In genomic region chr6:30275159-30275847, GRCm38 (mm10) we compare ENCODE assay signal across 15 mouse cellular contexts. TPM values are rescaled to one million over a fixed set of nuclear protein-coding genes. Genes with fewer than 3 reads are reported as not detected.
DNase-seq lines count a peak whose midpoint lies in the region; ATAC-seq and TF ChIP-seq lines count a peak whose summit lies in the region.
"Had no signal": no experiment of that assay in that cellular context is flagged by ENCODE, and none has a peak within 500 bp of the region (broad histone marks: within the 10 kb centered on the region; RNA-seq: fewer than 3 reads in every experiment).

No protein-coding gene starts in this region.

- H3K9ac ChIP-seq in ES-Bruce4 (ENCODE audit: low read depth, poor library complexity, severe bottlenecking), result no peak overlapping the region
- no peak overlapping the region for H3K9ac ChIP-seq in ES-E14 (ENCODE audit: insufficient read depth, low read depth, low read length, poor library complexity, severe bottlenecking)
- H3K9ac ChIP-seq in embryonic facial prominence, embryonic 15.5 days, result no peak overlapping the region
- no peak overlapping the region for H3K9ac ChIP-seq in liver, embryonic 15.5 days
- H3K9ac ChIP-seq: limb, embryonic 13.5 days; midbrain, embryonic 15.5 days had no signal

- WGBS in embryonic facial prominence, embryonic 15.5 days, result 59% methylated on average over 5 of the region's 5 CpGs
- whole genome bisulfite sequencing in liver, embryonic 15.5 days (ENCODE audit: insufficient replicate concordance), result 44% methylated on average over 5 of the region's 5 CpGs

- TF ChIP-seq CTCF in ES-Bruce4 (IDR thresholded peaks at IDR 0.05; ENCODE audit: low read depth, low read length), result no peak
- TF ChIP-seq CTCF in layer of hippocampus, adult 2 months (conservative IDR thresholded peaks at IDR 0.05), result no peak

- peaks cover 5% of the 10 kb centered on the region; the same call in 1 of the 2 replicates for H3K36me3 ChIP-seq in ES-Bruce4 (ENCODE audit: control insufficient read depth, insufficient read depth, low read length, poor library complexity, severe bottlenecking)
- 0 out of 2 replicates have a peak, but pooled peaks cover 2% of the 10 kb centered on the region for H3K36me3 ChIP-seq in ES-E14 (ENCODE audit: control insufficient read depth, insufficient read depth, low read length, poor library complexity, severe bottlenecking)
- peaks cover 19% of the 10 kb centered on the region for H3K36me3 ChIP-seq in embryonic facial prominence, embryonic 15.5 days
- H3K36me3 ChIP-seq in liver, embryonic 15.5 days (replicated peaks), result peaks cover 82% of the 10 kb centered on the region

- H3K4me2 ChIP-seq in embryonic facial prominence, embryonic 15.5 days (replicated peaks), result no peak overlapping the region
- H3K4me2 ChIP-seq in liver, embryonic 15.5 days, result peak overlapping the region; percentile 44
- H3K4me2 ChIP-seq: limb, embryonic 13.5 days; midbrain, embryonic 15.5 days had no signal

- no peaks in the 10 kb centered on the region for H3K27me3 ChIP-seq in ES-Bruce4 (ENCODE audit: control insufficient read depth, insufficient read depth, low read length, poor library complexity, severe bottlenecking)
- H3K27me3 ChIP-seq in embryonic facial prominence, embryonic 15.5 days, result no peaks in the 10 kb centered on the region
- no peaks in the 10 kb centered on the region for H3K27me3 ChIP-seq in liver, embryonic 15.5 days
- H3K27me3 ChIP-seq: limb, embryonic 13.5 days; midbrain, embryonic 15.5 days had no signal

- in situ Hi-C loops in ES-E14 (cut with MboI; ENCODE audit: low sequenced_read_pairs in 2 of 2, unreplicated experiment in 2 of 2), result no loop called here

- TF ChIP-seq POLR2A in ES-Bruce4 (IDR thresholded peaks at IDR 0.05; ENCODE audit: insufficient read depth, low read length), result no peak

- H3K4me3 ChIP-seq in ES-Bruce4 (ENCODE audit: low read depth, low read length) (no peak overlapping the region), ES-E14 (ENCODE audit: insufficient read depth in 1 of 2, low read depth in 1 of 2, low read length in 2 of 2, poor library complexity in 1 of 2, severe bottlenecking in 1 of 2) (no peak overlapping the region)
- H3K4me3 ChIP-seq in embryonic facial prominence, embryonic 15.5 days (replicated peaks), result no peak overlapping the region
- H3K4me3 ChIP-seq in liver, embryonic 15.5 days (replicated peaks), result no peak overlapping the region
- no peak overlapping the region for H3K4me3 ChIP-seq in layer of hippocampus, adult 2 months
- H3K4me3 ChIP-seq: limb, embryonic 13.5 days; midbrain, embryonic 15.5 days had no signal

- no peak for DNase-seq in ES-E14 (ENCODE audit: low read depth, low spot score)
- no peak for DNase-seq in thymus, postnatal 25 days
- no peak for DNase-seq in left cerebral cortex, adult 9 months (ENCODE audit: low spot score in 2 of 2)
- DNase-seq in layer of hippocampus, adult 2 months (ENCODE audit: low spot score in 2 of 2), result no peak
- DNase-seq: cerebellum, postnatal 25 days; gastrocnemius, postnatal 14 days; kidney, postnatal 14 days; lung, postnatal 36 days; thymus, adult 2 months had no signal

- H3K27ac ChIP-seq in ES-Bruce4 (ENCODE audit: insufficient read depth, low read length) (peak overlapping the region; percentile 22), ES-E14 (ENCODE audit: insufficient read depth, low read depth, low read length, poor library complexity, severe bottlenecking) (no peak overlapping the region)
- H3K27ac ChIP-seq in embryonic facial prominence, embryonic 15.5 days (replicated peaks), result peak overlapping the region; percentile 14; the same call in 1 of the 2 replicates
- peak overlapping the region; percentile 66 for H3K27ac ChIP-seq in liver, embryonic 15.5 days (replicated peaks)
- H3K27ac ChIP-seq in layer of hippocampus, adult 2 months, result no peak overlapping the region
- H3K27ac ChIP-seq: limb, embryonic 13.5 days; midbrain, embryonic 15.5 days had no signal

- H3K4me1 ChIP-seq in ES-Bruce4 (ENCODE audit: control insufficient read depth, insufficient read depth, low read length), result peaks cover 8% of the 10 kb centered on the region
- H3K4me1 ChIP-seq in ES-E14 (ENCODE audit: control insufficient read depth in 2 of 2, insufficient read depth in 2 of 2, low read length in 2 of 2, poor library complexity in 1 of 2), result peaks cover 19 to 22% of the 10 kb centered on the region in 2 experiments
- peaks cover 13% of the 10 kb centered on the region for H3K4me1 ChIP-seq in embryonic facial prominence, embryonic 15.5 days
- peaks cover 38% of the 10 kb centered on the region for H3K4me1 ChIP-seq in liver, embryonic 15.5 days (replicated peaks)

- peak; percentile 54; the same call in 1 of the 2 replicates for ATAC-seq in embryonic facial prominence, embryonic 15.5 days (ENCODE audit: insufficient number of reproducible peaks, low FRiP score, low TSS enrichment, low read depth)
- ATAC-seq in liver, embryonic 15.5 days (ENCODE audit: insufficient read depth), result peak; percentile 69
- ATAC-seq: intestine, embryonic 16.5 days; midbrain, embryonic 15.5 days had no signal

- no peak for TF ChIP-seq EP300 in ES-Bruce4 (IDR thresholded peaks at IDR 0.05; ENCODE audit: insufficient read depth, low read depth, low read length)

- H3K9me3 ChIP-seq in ES-Bruce4 (replicated peaks; ENCODE audit: control insufficient read depth, insufficient read depth, low read length, poor library complexity, severe bottlenecking) (no peaks in the 10 kb centered on the region), ES-E14 (ENCODE audit: control insufficient read depth, insufficient read depth, low read depth, low read length) (no peaks in the 10 kb centered on the region)
- H3K9me3 ChIP-seq in embryonic facial prominence, embryonic 15.5 days (replicated peaks), result no peaks in the 10 kb centered on the region
- no peaks in the 10 kb centered on the region for H3K9me3 ChIP-seq in liver, embryonic 15.5 days (replicated peaks)
- H3K9me3 ChIP-seq: limb, embryonic 13.5 days; midbrain, embryonic 15.5 days had no signal

TF ChIP-seq in ES-E14, 5 proteins besides CTCF, POLR2A, EP300 and RAD21:
- TF ChIP-seq HCFC1 (IDR thresholded peaks at IDR 0.05; ENCODE audit: borderline replicate concordance, insufficient read depth, low read length) (no peak), CHD2 (IDR thresholded peaks at IDR 0.05; ENCODE audit: low read depth, low read length) (no peak), ZNF384 (IDR thresholded peaks at IDR 0.05; ENCODE audit: low read depth, low read length) (peak; percentile 62; the same call in 1 of the 2 replicates)

RNA-seq across cellular contexts. Expression of gene Ube2h, which starts 29.0 kb away (rescaled TPM):
- polyA plus RNA-seq in ES-Bruce4 (2011; ENCODE audit: insufficient read depth, insufficient read length, low read depth, missing spikeins), result 64.6 and 68.1 TPM in 2 replicates
- total RNA-seq in ES-E14 (2012; rRNA removed), result 9.9 and 16.6 TPM in 2 replicates
- 46.6 and 46.9 TPM in 2 replicates for polyA plus RNA-seq in embryonic facial prominence, embryonic 15.5 days (2015; fragmentation: Nextera tagmentation; extraction: Ambion mirVana)
- 33.8 and 34.7 TPM in 2 replicates for polyA plus RNA-seq in liver, embryonic 15.5 days (2015; fragmentation: Nextera tagmentation; extraction: Ambion mirVana)
- 10 to 100 TPM; 87.9 to 88.1 TPM for total RNA-seq in layer of hippocampus, adult 2 months (2021)

Comparison
In these comparisons a context has a peak if more than half of its experiments do, and no peak if none do; other contexts are left out.
1. H3K27ac ChIP-seq: peak in ES-Bruce4 (single experiment), embryonic facial prominence, embryonic 15.5 days (single experiment) and liver, embryonic 15.5 days (single experiment); none in ES-E14 (single experiment) and layer of hippocampus, adult 2 months (single experiment).